Mouse (Mus musculus): ENCODE data around the gene Adgrd1. TPM values are rescaled to one million over a fixed set of nuclear protein-coding genes. Genes with fewer than 3 reads are reported as not detected.
A peak's percentile ranks its signal among the peaks of the same experiment; 100 is the strongest.

Adgrd1 gene
- total and polyA plus RNA-seq, 3 experiments: 0.27 to 0.56 TPM; not detected in 1

- Histone ChIP-seq H3K9ac (ENCODE audit: control insufficient read depth, low read depth, low read length, poor library complexity, severe bottlenecking) (peak overlapping the region; percentile 67; the same call in 1 of the 2 replicates), H3K79me2 (ENCODE audit: control insufficient read depth, insufficient read depth, low read length, poor library complexity) (no peaks in the 10 kb centered on the region; the same call in 1 of the 2 replicates), H3K27me3 (ENCODE audit: control insufficient read depth in 1 of 2, insufficient read depth in 2 of 2, low read length in 2 of 2) (no peaks in the 10 kb centered on the region), H3K36me3 (ENCODE audit: control insufficient read depth in 1 of 2, insufficient read depth in 2 of 2, low read length in 2 of 2) (peaks cover 0 to 15% of the 10 kb centered on the region in 2 experiments; a peak in 2 of 4 replicates), H3K4me3 (ENCODE audit: control insufficient read depth in 1 of 2, insufficient read depth in 1 of 2, low read depth in 2 of 2, low read length in 2 of 2) (peak overlapping the region in 1 of 2 experiments; percentile 72; a peak in 2 of 4 replicates), H3K4me1 (ENCODE audit: control insufficient read depth in 1 of 2, insufficient read depth in 2 of 2, low read length in 2 of 2) (peaks cover 7 to 22% of the 10 kb centered on the region in 2 experiments), H3K27ac (ENCODE audit: control insufficient read depth, low read depth, low read length) (peak overlapping the region; percentile 97), H3K9me3 (replicated peaks; ENCODE audit: insufficient read depth, low read length) (no peaks in the 10 kb centered on the region)
- peak; percentile 38 for DNase-seq (ENCODE audit: low read depth, low spot score)
- no peak for TF ChIP-seq BHLHE40 (IDR thresholded peaks at IDR 0.05; ENCODE audit: borderline replicate concordance, low read depth, low read length)
- TF ChIP-seq SMC3 (IDR thresholded peaks at IDR 0.05; ENCODE audit: low read depth, low read length): no peak
- TF ChIP-seq MEF2A (IDR thresholded peaks at IDR 0.05; ENCODE audit: extremely low read depth, insufficient replicate concordance, low read depth, low read length, poor library complexity, severe bottlenecking): no peak
- TF ChIP-seq ZNF384 (IDR thresholded peaks at IDR 0.05; ENCODE audit: low read depth, low read length): peak; percentile 4; the same call in 1 of the 2 replicates
- TF ChIP-seq CHD1 (IDR thresholded peaks at IDR 0.05; ENCODE audit: low read depth, low read length): no peak
- TF ChIP-seq EP300 (IDR thresholded peaks at IDR 0.05; ENCODE audit: low read depth in 1 of 2, low read length in 2 of 2): no peak
- no peak for TF ChIP-seq MYB (IDR thresholded peaks at IDR 0.05; ENCODE audit: low read depth, low read length)
Measured at GRCm38 (mm10) chr5:129064186-129064585, 32.4 kb upstream of the Adgrd1 start.

DNA sequence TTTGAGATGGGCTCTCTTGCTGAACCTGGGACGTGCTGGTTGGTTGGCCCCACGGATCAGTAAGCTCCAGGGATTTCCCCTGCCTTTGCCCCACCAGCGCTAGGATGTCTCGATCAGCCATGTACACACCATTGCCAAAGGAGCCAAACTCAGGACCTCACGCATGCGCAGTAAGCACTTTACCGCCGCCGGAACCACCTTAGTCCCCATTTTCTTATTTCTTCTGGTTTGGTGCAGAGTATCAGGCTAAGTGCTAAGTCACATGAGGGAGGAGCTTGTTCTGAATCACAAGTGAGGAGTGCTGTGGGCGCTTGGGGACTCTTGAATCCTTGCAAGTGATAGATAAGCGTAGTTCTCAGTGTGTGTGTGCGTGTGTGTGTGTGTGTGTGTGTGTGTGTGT, 31.2 kb upstream of the Adgrd1 start:
- Histone ChIP-seq H3K27me3 (ENCODE audit: control insufficient read depth in 1 of 2, insufficient read depth in 2 of 2, low read length in 2 of 2) (no peaks in the 10 kb centered on the region), H3K4me1 (ENCODE audit: control insufficient read depth in 1 of 2, insufficient read depth in 2 of 2, low read length in 2 of 2) (peaks cover 7 to 22% of the 10 kb centered on the region in 2 experiments), H3K27ac (ENCODE audit: control insufficient read depth, low read depth, low read length) (peak overlapping the region; percentile 97), H3K36me3 (ENCODE audit: control insufficient read depth in 1 of 2, insufficient read depth in 2 of 2, low read length in 2 of 2) (peaks cover 0 to 15% of the 10 kb centered on the region in 2 experiments; a peak in 2 of 4 replicates), H3K79me2 (ENCODE audit: control insufficient read depth, insufficient read depth, low read length, poor library complexity) (no peaks in the 10 kb centered on the region; the same call in 1 of the 2 replicates), H3K9me3 (replicated peaks; ENCODE audit: insufficient read depth, low read length) (no peaks in the 10 kb centered on the region), H3K4me3 (ENCODE audit: control insufficient read depth in 1 of 2, insufficient read depth in 1 of 2, low read depth in 2 of 2, low read length in 2 of 2) (peak overlapping the region; percentile 51 to 56), H3K9ac (ENCODE audit: control insufficient read depth, low read depth, low read length, poor library complexity, severe bottlenecking) (peak overlapping the region; percentile 73)
- DNase-seq (ENCODE audit: low read depth, low spot score): peak; percentile 97
- TF ChIP-seq CHD2 (IDR thresholded peaks at IDR 0.05; ENCODE audit: low read length) (no peak), HCFC1 (IDR thresholded peaks at IDR 0.05; ENCODE audit: low read depth, low read length) (peak; percentile 71), NELFE (IDR thresholded peaks at IDR 0.05; ENCODE audit: low read depth, low read length) (peak; percentile 78), POLR2AphosphoS2 (IDR thresholded peaks at IDR 0.05; ENCODE audit: low read length) (peak; percentile 84; the same call in 1 of the 2 replicates), UBTF (IDR thresholded peaks at IDR 0.05; ENCODE audit: borderline replicate concordance, insufficient read depth, low read depth, low read length) (no peak), CTCF (IDR thresholded peaks at IDR 0.05 in 2 of 3, conservative IDR thresholded peaks at IDR 0.05 in 1 of 3; ENCODE audit: control insufficient read depth in 1 of 3, insufficient read depth in 1 of 3, low read depth in 2 of 3, low read length in 3 of 3, poor library complexity in 1 of 3, severe bottlenecking in 1 of 3) (no peak), BHLHE40 (IDR thresholded peaks at IDR 0.05; ENCODE audit: borderline replicate concordance, low read depth, low read length) (peak; percentile 70), NRF1 (IDR thresholded peaks at IDR 0.05; ENCODE audit: insufficient read depth, low read depth, low read length, poor library complexity, severe bottlenecking) (peak; percentile 88), RAD21 (IDR thresholded peaks at IDR 0.05; ENCODE audit: low read depth, low read length) (no peak), ETS1 (IDR thresholded peaks at IDR 0.05; ENCODE audit: low read depth, low read length) (peak; percentile 85), MXI1 (IDR thresholded peaks at IDR 0.05; ENCODE audit: low read depth, low read length) (peak; percentile 76), ELF1 (IDR thresholded peaks at IDR 0.05; ENCODE audit: low read depth, low read length) (0 out of 2 replicates have a peak, but pooled peaks have one; percentile 37), KAT2A (conservative IDR thresholded peaks at IDR 0.05; ENCODE audit: low read depth, low read length) (no peak; the same call in 1 of the 2 replicates), ZC3H11A (IDR thresholded peaks at IDR 0.05; ENCODE audit: low read depth, low read length) (no peak), MYC (IDR thresholded peaks at IDR 0.05; ENCODE audit: low read depth, low read length) (peak; percentile 49; the same call in 1 of the 2 replicates), ZNF384 (IDR thresholded peaks at IDR 0.05; ENCODE audit: low read depth, low read length) (no peak; the same call in 1 of the 2 replicates), MAX (IDR thresholded peaks at IDR 0.05; ENCODE audit: low read length) (peak; percentile 81), EP300 (IDR thresholded peaks at IDR 0.05; ENCODE audit: low read depth in 1 of 2, low read length in 2 of 2) (peak; percentile 61 to 67), ZMIZ1 (IDR thresholded peaks at IDR 0.05; ENCODE audit: low read depth, low read length) (peak; percentile 53; the same call in 1 of the 2 replicates), SMC3 (IDR thresholded peaks at IDR 0.05; ENCODE audit: low read depth, low read length) (no peak), RCOR1 (IDR thresholded peaks at IDR 0.05; ENCODE audit: low read depth, low read length) (peak; percentile 71), TBP (IDR thresholded peaks at IDR 0.05; ENCODE audit: low read depth, low read length) (peak; percentile 87), MYB (IDR thresholded peaks at IDR 0.05; ENCODE audit: low read depth, low read length) (0 out of 2 replicates have a peak, but pooled peaks have one; percentile 21), POLR2AphosphoS5 (IDR thresholded peaks at IDR 0.05; ENCODE audit: borderline replicate concordance, low read depth, low read length) (no peak), GABPA (IDR thresholded peaks at IDR 0.05; ENCODE audit: low read depth, low read length) (no peak), SIN3A (IDR thresholded peaks at IDR 0.05; ENCODE audit: low read length) (peak; percentile 71; the same call in 1 of the 2 replicates), ZKSCAN1 (IDR thresholded peaks at IDR 0.05; ENCODE audit: low read depth, low read length) (no peak), CHD1 (IDR thresholded peaks at IDR 0.05; ENCODE audit: low read depth, low read length) (peak; percentile 75; the same call in 1 of the 2 replicates)

Measured in MEL (cell line).